Mouse (Mus musculus) natural killer cell, adult 2 months (primary cell): Measurements from ENCODE around the gene Pttg1.

ENCODE experiments used
- DNase-seq, 2 experiments: peaks; one replicate each; pipeline ENCODE4 v3.0.0; 2022; ENCODE audit warnings: low spot score in 2 of 2

The Pttg1 gene

DNA sequence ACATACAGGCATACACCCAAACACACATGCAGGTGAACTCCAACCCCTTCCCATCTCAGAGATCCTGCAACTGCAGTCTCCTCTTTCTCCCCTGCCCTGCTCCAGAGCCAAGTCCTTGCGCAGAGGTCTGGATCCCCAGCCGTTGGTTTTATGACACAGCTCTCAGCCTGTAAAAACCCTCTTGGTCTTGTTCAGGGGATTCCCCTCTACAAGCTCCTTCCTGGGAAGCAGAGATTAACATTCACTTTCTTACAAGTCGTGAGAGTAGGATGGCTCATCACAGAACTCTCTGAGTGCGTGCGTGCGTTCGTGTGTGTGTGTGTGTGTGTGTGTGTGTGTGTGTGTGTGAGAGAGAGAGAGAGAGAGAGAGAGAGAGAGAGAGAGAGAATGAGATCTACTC lies 15.8 kb downstream of the Pttg1 start:
- DNase-seq, result no peak

DNA sequence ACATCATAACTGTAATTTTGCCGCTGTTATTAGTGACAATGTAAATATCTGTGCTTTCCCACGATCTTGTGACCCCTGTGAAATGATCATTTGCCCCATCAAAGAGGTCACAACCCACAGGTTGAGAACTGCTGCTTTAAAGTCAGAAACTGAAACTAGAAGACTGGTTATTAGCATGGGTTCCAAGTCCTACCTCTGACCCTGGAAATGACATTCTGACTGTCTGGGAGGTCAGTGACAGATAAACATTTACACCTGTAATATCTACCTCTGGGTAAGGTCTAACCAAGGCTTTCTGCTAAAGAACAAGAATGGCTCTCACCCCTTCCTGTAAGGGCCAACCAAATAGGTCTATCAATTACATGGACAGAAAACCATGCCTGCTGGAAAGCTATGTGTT lies 17.2 kb downstream of the Pttg1 start:
- no peak for DNase-seq

DNA sequence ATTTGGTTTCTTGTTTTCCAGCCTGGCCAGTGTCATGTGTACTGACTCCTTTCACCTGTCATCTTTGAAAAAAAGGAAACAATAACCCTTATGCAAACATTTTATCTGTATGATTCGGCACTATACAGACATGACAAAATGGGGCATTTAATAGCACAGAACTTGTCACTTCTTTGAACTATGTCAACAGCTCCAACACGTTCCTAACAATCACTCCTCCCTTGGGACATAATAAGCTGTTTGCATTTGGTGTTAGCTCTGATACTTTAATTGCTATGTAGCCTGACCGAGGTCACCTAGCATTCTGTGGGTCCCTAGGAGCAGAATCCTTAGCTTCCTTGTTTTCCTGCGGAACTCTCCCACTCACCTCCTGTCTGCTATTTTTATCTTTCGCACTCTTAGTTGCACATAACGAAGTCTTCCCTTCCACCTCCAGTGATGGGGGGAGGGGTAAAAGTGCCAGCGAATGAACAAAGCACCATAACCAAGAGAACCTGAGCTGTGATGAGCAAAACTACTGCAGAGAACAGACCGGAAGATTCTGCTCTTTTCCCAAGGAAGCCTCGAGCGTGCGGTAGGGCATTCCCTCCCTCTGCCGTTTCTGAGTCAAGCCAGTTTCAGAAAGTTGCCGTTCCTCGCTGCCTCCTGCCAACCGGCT lies 21.8 kb downstream of the Pttg1 start:
- DNase-seq, result no peak

DNA sequence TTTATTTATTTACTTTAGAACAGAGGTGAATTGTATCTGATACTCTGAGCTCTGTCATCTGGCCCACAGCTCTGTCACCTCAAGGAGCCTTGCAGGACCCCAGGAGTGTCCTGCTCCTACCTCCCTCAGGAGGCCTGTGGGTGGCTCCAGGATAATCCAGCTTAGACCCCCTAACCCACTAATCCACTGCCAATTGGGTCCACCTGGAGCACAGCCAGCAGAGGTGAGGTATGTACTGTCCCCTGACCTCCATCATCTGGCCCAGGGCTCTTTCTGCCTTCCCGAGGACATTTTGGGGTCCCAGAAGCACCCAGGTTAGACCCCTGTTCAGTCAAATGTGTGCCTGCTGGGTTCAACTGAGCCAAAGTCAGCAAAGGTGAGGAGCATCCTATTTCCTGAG lies 25.9 kb downstream of the Pttg1 start:
- no peak for DNase-seq

DNA sequence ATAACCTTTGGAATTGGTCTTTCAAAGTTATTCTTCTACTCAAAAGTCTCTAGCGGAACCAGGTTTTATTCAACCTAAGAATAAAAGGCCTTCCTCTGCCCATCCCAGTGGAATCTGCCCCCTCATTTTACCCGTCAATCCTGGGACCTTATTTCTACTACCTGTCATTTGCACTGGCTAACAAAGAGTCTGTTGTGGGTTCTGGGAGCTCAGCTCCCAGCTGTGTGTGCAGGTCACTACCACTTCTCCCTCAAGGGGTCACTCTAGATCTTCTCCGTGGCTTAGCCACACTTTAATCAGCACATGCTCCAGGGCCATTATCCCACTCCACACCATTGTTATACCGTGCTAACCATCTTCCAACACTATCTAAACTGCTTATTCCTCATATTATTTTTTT lies 26.8 kb downstream of the Pttg1 start:
- DNase-seq, result no peak

DNA sequence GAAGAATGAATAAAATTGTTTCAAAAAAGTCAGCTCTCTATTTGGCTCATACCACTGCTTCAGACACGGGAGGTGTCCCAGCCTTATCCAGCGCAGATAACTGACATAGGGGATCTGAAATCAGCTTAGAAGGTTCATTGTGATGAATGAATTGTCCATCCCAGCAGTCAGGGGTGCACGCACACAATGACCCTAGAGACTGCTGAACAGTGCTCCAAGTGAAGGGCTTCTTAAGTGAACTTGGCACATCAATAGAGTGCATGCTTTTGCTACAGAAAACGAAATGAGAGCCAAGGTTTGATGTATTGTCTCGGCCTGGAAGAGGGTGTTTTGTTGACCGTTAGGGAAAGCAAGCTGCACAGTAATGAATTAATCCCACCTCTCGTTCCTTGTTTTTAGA lies 29.4 kb downstream of the Pttg1 start:
- no peak for DNase-seq

DNA sequence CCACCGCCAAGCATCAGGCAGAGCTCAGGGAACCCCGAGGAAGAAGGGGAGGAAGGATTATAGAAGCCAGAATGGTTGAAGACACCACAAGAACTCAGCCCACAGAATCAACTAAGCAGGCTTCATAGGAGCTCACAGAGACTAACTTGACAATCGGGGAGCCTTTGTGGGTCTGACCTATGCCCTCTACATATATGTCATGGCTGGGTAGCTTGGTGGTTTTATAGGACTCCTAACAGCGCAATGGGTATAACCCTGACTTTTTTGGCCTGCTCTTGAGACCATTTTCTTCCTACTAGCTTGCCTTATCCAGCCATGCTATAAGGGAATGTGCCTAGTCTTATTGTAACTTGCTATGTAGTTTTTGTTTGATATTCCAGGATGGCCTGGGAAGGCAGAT lies 29.8 kb downstream of the Pttg1 start:
- DNase-seq, result no peak

DNA sequence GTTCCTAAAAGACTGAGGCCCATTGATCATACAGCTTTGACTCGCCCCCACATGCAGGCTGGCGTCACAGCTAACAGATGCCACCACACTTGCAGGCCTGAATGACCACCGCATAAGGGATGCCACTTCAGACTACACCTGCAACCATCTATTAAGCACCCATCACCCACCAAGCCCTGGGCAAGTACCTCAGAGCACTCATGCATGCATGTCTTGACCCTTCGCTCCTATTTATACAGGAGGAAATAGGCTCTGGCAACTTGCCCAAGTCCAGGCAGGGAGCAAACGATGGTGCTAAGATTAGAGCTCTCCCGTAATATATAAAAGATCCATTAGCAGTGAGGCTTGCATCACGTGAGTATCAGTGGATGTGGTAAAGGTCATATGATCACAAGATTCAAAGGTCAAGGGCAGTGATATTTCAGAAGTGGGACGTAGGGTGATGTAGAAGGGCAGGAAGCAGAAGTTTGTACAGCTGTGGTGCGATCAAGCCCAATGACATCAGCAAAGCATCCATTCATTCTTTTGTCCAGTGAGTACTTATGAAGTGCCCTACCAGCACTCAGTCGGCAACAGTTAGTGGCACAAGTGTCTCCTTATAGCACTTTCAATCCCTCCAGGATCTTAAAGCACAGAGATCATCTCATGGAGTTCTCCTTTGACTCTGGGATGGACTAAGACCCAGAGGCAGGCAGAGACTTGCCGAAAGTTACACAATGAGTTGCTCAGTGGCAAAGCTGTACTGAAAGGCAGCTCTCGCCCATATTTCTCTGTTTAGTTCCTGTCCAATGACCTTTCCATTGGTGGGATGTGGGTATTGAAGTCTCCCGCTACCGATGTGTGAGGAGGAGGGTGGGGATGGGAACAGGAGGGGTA lies 30.7 kb downstream of the Pttg1 start:
- peak; percentile 24 for DNase-seq

DNA sequence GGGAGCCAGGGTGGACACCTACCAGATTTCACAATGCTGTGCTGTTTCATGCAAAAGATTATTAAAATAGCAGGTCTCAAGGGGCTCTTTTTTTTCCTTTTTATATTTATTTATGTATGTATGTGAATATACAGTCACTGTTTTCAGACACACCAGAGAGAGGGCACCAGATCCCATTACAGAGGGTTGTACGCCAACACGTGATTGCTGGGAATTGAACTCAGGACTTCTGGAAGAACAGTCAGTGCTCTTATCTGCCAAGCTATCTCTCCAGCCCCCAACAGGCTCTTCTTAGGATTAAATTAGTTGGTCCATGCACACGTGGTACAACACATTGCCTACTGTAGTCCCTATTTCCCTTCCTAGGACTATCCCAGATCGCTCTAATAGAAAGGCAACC lies 32.7 kb downstream of the Pttg1 start:
- DNase-seq, result no peak

DNA sequence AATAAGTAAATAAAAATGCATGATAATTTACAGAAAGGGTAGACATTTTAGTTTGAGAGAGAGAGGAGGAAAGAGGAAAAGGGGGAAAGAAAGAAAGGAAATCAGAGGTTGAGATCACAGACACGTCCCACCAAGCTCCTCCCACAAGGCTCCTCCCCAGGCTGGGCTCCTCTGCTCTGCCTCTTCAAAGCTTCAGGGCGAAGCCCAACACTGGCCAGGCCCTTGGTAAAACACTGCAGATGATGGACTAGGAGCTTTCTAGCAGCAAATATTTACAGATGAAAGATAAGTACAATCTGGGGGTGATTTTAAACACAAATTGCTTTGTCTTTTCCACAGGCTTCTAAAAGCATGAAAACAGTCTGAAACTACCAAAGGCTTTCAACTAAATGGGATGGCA lies 33.3 kb downstream of the Pttg1 start:
- DNase-seq, result no peak

DNA sequence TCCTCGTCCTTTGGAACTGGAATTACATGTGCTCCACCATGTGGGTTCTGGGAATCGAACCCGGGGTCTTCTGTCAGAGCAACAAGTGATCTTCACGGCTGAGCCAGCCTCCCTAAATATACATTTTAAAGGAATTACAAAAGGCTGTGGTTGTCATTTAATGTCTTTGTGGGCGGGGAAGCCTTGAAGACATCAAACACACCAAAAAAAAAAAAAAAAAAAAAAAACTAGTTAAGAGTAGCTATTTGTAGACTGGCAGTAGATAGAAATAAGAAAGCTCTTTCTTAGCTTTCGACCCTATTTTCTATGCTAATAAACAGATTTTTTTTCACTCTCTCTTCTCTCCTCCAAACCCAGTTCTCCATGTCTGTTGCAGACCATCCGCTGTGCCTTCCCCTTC lies 36.9 kb downstream of the Pttg1 start:
- no peak for DNase-seq

DNA sequence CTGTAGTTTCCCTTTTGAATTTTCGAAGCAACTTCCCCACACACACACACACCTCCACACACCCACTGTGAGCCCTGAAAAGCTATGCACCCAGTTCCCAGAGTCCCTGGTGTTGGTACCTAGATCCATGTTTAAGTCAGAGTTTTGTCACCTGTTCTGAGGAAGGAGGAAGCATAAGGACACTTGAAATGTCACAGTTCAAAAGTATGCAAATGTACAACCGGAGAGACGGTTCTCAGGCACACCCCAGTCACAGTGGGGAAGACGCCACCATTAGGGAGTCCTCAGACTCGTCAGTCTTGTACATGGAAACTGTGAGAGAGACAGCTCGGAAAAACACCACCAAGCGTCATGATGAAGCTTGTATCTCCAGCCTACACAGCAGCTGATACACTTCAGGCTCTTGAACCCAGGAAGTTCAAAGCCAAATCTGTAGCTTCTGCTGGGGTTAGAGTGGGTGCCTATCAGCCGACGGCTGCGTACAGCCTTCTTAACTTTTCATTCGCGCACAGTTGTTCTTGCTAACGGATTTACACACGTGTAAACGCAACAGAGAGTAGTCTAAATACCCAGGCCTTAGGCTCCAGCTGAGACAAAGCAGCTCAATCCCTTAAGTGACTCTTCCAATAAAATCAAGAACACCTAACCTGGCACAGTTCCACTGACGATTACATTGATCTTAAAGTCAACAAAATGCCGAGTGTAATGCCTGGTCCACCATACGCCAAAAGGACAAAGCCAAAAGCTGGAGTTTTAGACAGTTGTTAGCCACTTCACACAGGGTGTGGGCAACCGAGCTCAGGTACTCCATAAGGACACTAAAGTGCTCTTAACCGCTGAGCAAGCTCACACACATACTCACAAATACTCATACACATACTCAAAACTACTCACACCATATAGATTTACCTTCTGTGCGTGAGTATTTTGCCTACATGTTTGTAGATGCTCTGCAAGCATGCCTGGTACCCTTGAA lies 37.6 kb downstream of the Pttg1 start:
- DNase-seq, result peak in 1 of 2 experiments; percentile 34

DNA sequence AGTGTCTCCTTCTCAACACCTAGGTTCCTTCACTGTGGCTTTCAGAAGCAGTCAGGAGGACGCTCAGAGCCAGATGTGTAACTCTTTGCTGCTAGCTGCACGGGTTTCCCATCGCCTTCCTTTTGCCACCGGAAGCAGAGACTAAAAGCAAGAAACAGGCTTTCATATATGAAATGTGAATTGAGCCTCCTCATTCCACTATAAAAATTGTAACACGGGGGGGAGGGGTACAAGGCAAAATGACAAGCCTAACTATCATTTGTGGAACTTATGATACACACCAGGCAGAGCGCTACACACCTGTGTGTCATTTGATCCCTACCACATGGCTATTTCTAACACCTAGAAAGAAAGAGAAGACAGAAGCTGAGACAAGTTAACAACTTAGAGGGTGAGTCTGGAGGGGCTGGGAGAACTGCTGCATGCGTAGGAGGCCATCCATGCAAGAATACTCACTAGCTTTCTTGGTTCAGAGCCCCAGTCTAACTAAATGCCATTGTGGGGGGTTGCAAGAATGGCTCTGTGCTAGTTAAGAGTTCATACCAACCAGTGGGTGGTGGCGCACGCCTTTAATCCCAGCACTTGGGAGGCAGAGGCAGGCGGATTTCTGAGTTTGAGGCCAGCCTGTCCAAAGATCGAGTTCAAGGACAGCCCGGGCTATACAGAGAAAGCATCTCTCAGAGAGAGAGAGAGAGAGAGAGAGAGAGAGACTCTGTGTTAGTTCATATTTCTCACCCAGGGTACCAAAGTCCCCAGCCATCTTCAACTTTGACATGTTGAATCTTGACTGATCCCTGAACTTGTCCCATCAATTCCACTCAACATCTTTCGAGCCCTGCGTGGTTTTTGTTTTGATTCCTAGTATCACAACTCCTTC lies 38.8 kb downstream of the Pttg1 start:
- no peak for DNase-seq

DNA sequence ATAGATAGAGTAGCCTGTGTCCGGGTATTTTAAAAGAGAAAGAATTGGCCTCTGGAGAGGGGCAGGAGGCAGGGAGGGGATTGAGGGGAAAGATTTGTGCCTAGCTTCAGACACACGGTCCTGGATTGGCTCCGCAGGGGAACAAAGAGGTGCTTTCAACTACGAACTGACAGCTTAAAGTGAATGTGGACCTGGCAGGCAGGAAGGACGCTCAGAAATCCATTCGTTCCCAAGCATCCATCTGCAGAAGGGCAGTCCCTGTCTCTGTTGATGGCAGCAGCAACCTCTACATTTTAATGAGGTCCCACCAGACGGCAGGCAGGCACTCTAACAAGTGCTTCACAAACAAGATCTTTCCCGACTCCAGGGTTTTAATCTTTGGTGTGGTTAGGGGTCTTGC lies 40.3 kb downstream of the Pttg1 start:
- no peak for DNase-seq

DNA sequence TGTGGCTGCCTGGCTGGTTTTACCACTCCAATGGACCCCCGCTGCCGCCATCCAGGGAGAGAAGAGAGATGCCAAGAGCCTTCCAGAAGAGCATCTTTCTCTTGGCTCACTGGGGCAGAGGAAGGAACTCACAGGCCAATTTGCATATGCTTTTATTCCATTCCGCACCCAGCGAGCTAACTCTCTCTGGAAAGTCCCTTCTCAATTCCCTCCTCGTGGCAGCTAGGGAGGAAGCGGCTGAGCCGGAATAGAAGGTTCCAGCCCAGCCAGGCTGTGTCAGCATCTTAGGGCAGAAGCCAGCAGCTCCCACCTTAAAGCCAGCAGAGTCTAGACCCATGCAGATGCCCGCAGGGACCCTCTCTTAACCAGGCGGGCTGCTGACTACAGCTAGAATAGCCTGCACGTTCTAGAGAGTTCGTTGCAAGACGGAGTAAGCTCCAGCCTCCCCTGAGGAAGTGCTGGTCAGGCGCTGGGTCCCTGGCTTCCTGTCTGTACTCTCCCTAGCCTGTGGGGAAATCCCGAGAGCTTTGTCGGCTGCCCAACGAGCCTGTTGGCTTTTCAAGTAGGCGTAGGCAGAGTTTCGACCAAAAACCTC lies 40.9 kb downstream of the Pttg1 start:
- DNase-seq, result peak; percentile 88 to 92

DNA sequence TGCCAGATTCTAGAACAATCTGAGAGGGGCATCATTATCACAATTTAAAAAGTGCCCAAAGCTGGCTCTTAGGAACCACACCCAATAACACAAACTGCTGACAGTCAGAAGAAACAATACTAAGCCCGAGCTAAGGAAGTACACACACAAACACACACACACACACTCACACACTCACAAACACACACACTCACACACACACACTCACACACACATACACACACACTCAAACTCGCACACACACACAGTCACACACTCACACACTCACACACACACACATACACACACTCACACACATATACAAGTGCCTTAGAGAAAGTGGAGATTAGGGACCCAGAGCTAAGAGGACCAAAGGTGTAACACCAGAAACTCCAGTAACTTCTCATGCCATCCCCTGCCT lies 42.5 kb downstream of the Pttg1 start:
- DNase-seq, result no peak

DNA sequence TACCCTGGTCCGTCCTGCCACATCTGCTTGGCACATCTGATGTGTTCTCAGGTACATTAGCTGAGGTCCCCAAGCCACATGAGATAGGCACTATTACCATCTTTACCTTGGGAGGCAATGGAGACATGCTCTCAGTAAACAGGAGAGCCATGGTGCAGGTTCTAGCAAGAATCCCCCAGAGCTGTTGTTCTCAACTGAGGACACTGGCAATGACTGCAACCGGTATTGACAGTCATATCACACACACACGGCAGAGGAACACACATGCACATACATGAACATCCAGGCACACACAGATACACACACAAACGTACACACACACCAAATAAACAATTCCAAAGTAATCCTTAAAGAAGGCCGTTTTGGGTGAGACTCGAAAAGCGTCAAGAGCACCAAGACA lies 45.1 kb downstream of the Pttg1 start:
- DNase-seq, result no peak

DNA sequence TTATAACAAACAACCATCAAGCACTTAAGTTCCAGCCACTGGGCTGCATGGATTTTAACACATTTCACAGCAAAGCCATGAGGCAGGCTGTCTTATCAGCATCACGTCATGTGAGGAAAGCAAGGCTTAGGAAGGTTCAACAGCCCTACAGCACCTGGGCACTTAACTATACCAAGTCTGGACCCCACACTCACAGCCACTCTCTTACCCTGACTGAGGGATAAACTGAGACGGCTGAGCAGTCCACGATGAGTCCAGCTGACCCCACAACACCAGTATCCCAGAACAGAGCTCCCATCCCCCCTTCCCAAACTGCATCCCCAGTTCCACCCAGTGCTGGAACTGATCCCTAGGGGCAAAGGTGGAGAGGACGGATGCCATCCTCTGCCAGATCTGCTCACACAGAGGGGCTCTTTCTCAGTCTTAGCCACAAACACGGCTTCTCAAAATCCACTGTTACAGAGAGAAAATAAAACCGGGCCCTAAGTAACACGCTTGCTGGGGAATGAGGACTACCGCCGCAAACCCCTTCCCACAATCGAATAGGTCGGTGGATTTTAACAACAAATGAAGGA lies 46.1 kb downstream of the Pttg1 start:
- no peak for DNase-seq

DNA sequence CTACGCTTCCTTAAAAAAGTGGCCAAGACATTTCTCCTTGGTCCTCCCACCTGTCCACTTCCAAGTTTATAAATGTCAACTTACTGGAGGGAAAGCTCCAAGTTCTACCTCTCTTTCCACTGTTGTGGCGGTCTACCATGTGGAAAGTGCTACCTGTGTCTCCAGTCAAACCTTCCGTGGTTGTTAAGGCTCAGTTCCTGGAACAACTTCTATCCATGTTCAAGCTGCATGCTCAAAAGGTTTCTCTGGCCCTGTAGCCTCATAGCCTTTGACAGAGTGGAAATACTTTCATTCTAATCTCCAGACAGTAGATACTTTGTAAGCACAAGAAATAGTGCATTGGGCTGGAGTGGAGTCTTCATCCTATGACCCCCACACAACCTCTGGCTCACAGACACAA lies 46.6 kb downstream of the Pttg1 start:
- DNase-seq, result no peak

DNA sequence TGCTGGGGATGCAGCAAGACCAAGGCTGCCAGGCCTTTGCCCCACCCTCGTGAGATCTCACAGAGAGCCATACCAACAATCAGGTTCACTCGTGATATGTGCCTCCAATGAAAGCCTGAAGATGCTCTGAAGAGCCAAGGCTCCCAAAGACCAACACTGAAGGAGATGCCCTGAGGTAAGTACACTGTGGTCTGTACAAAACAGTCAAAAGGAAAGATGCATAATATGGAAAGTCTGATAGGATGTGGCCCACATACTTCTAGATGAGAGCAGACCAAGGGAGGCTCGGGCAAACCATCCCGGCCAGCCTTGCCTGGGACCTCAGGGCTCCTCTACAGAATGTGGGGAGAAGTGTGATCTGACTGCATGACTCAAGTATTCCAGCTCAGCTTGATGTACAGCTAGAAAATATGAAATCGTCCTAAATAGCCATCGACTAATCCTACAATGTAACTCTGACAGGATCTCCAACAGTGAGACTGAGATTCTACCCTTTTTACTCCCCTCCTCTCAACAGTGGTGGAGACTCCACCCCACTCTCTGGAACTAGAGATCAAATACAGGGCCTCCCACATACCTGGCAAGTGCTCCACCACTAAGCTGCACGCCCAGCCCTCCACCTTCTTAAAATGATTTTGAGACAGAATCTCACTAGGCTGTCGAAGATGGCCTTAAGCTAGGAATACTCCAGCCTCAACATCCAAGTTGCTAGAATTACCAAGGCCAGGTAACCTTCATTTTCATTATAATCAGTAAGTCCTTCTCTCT lies 48.8 kb downstream of the Pttg1 start:
- no peak for DNase-seq
